Mouse (Mus musculus): ENCODE measurements around the gene Cacna1c. TPM values are rescaled to one million over a fixed set of nuclear protein-coding genes. Genes with fewer than 3 reads are reported as not detected.

Gene Cacna1c
- polyA plus RNA-seq, 1 experiment from 2014 or later: 4.8 TPM

DNA sequence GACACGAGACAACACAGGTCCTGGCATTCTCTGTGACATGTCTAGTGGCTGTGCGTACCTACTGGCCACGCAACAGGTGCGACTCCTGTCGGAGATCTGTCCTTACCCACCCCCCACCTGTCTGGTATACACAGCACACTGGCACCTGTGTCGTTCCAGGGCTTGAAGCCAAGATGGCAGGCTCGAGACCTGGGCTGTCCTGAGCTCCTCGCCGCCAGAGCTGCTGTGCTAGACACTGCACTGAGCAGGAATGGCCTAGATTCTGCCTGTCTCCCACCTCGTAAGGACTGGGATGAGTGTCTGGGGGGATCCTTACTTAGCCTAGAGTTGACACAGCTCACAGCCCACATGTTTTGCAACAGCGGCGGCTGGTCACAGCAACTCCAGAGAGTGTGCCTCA is 29.0 kb upstream of the Cacna1c start:
- Histone ChIP-seq H3K9me3 (ENCODE audit: low read length) (no peaks in the 10 kb centered on the region), H3K4me2 (replicated peaks; ENCODE audit: low read depth, low read length) (no peak overlapping the region), H3K4me3 (ENCODE audit: low read depth, low read length) (no peak overlapping the region), H3K36me3 (ENCODE audit: insufficient read depth, low read length) (no peaks in the 10 kb centered on the region), H3K27me3 (replicated peaks; ENCODE audit: insufficient read depth, low read length) (no peaks in the 10 kb centered on the region), H3K4me1 (ENCODE audit: insufficient read depth, low read depth, low read length) (no peaks in the 10 kb centered on the region), H3K27ac (ENCODE audit: low read length) (no peak overlapping the region), H3K9ac (replicated peaks; ENCODE audit: low read depth) (no peak overlapping the region)
- ATAC-seq (no peak), DNase-seq (ENCODE audit: low spot score) (no peak)
- TF ChIP-seq CTCF (IDR thresholded peaks at IDR 0.05): no peak
- no peak for TF ChIP-seq EP300 (IDR thresholded peaks at IDR 0.05)
- 80% methylated on average over 12 of the region's 12 CpGs for WGBS

DNA sequence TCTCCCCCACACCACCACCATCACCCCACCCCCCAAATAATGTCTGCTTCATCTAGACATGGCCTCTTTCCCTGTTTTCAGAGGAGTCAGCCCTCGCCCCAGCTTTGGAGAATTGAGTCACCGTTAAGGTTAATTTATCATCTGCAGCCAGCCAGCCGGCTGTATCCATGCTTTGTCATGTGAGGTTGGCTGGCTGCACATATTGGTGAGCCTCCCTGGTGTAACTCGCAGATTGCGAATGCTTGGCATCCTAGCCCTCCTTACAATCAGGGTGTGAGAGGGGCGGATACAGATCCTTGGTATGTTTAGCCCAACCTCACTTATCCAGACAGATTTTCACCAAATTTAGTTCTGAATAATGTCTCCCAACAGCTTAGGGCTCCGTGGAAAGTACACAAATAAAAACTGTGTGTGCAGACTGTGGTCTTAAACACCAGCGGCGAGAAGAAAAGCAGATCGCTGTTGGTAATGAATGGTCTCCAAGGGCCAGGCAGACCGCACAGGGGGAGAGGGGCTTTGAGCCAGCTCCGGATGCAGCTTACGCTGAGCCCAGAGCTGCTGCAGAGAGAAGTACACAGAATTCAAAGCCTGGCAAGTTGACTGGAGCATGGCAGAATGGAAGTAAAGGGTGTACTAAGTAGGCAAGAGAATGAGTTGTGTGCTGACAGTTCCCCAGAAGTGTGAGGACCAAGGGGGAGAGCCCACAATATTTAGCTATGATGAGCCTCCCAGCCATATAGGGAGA is 28.4 kb upstream of the Cacna1c start:
- Histone ChIP-seq H3K27ac (ENCODE audit: low read length) (no peak overlapping the region), H3K27me3 (replicated peaks; ENCODE audit: insufficient read depth, low read length) (no peaks in the 10 kb centered on the region), H3K4me2 (replicated peaks; ENCODE audit: low read depth, low read length) (no peak overlapping the region), H3K36me3 (ENCODE audit: insufficient read depth, low read length) (no peaks in the 10 kb centered on the region), H3K9ac (replicated peaks; ENCODE audit: low read depth) (no peak overlapping the region), H3K4me1 (ENCODE audit: insufficient read depth, low read depth, low read length) (no peaks in the 10 kb centered on the region), H3K9me3 (ENCODE audit: low read length) (no peaks in the 10 kb centered on the region), H3K4me3 (ENCODE audit: low read depth, low read length) (no peak overlapping the region)
- ATAC-seq (no peak), DNase-seq (ENCODE audit: low spot score) (no peak)
- 70% methylated on average over 13 of the region's 13 CpGs for WGBS
- TF ChIP-seq EP300 (IDR thresholded peaks at IDR 0.05) (no peak), CTCF (IDR thresholded peaks at IDR 0.05) (no peak)

DNA sequence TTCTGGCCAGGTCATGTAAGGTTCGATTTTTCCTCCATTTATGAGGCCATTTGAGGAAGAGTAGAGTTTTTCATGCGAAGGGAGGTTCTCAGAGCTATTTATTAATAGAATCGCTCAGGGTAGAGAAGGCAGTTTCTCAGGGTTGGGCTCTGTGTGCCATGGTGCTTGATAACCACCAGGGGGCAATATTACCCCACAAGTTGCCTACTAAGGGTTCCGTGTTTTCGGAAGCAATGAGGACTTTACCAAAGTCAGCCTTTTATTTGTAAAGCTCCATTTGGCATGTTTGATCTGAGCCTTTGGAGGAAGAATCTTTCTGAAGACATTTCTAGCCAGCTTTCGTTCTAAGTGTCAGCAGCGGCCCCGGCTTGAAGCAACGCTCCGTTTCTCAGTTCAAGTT is 24.1 kb upstream of the Cacna1c start:
- peak; percentile 79 for ATAC-seq
- H3K9me3 ChIP-seq (ENCODE audit: low read length): no peaks in the 10 kb centered on the region
- H3K4me1 ChIP-seq (ENCODE audit: insufficient read depth, low read depth, low read length): no peaks in the 10 kb centered on the region
- no peak overlapping the region for H3K4me2 ChIP-seq (replicated peaks; ENCODE audit: low read depth, low read length)
- no peaks in the 10 kb centered on the region; the same call in 1 of the 2 replicates for H3K36me3 ChIP-seq (ENCODE audit: insufficient read depth, low read length)
- peak; percentile 80 for DNase-seq (ENCODE audit: low spot score)
- no peak overlapping the region for H3K4me3 ChIP-seq (ENCODE audit: low read depth, low read length)
- H3K27me3 ChIP-seq (replicated peaks; ENCODE audit: insufficient read depth, low read length): no peaks in the 10 kb centered on the region
- no peak overlapping the region for H3K9ac ChIP-seq (replicated peaks; ENCODE audit: low read depth)
- peak; percentile 93 for TF ChIP-seq CTCF (IDR thresholded peaks at IDR 0.05)
- TF ChIP-seq EP300 (IDR thresholded peaks at IDR 0.05): no peak
- 40% methylated on average over 10 of the region's 10 CpGs for WGBS
- H3K27ac ChIP-seq (ENCODE audit: low read length): no peak overlapping the region

DNA sequence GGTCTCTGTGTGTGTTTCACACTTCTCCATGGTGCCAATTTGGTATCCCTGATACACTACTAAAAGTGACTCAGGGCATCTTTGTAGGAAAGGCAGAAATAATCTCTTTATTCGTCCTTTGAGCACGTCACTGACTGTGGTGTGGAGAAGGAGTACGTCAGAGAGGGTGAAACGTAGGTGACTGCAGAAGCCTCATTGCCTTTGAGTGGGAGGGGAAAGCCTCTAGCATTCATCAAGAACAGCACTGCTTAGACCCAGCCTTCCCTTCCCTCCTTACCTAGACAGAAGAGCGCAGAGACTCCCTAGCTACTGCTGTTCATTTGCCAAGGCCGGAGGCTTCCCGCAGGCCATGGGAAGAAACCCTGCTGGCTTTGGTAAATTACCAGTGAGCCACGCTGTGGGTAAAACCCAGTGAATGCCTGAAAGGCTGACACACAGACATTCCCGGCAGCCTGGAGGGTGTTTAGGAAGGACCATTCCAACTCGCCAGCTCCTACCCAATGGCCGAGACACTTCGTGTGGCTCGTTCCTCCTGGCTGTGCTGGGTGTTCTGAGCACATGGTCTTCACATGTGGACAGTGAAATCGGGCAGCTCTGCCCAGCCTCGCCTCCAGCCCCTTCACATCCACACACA is 23.1 kb upstream of the Cacna1c start:
- no peak overlapping the region for H3K4me3 ChIP-seq (ENCODE audit: low read depth, low read length)
- DNase-seq (ENCODE audit: low spot score) (no peak), ATAC-seq (no peak)
- H3K27ac ChIP-seq (ENCODE audit: low read length): no peak overlapping the region
- no peaks in the 10 kb centered on the region for H3K27me3 ChIP-seq (replicated peaks; ENCODE audit: insufficient read depth, low read length)
- no peak overlapping the region for H3K4me2 ChIP-seq (replicated peaks; ENCODE audit: low read depth, low read length)
- WGBS: 84% methylated on average over 15 of the region's 15 CpGs
- H3K36me3 ChIP-seq (ENCODE audit: insufficient read depth, low read length): no peaks in the 10 kb centered on the region; the same call in 1 of the 2 replicates
- no peak overlapping the region for H3K9ac ChIP-seq (replicated peaks; ENCODE audit: low read depth)
- no peaks in the 10 kb centered on the region for H3K9me3 ChIP-seq (ENCODE audit: low read length)
- TF ChIP-seq EP300 (IDR thresholded peaks at IDR 0.05) (no peak), CTCF (IDR thresholded peaks at IDR 0.05) (no peak)
- no peaks in the 10 kb centered on the region for H3K4me1 ChIP-seq (ENCODE audit: insufficient read depth, low read depth, low read length)

DNA sequence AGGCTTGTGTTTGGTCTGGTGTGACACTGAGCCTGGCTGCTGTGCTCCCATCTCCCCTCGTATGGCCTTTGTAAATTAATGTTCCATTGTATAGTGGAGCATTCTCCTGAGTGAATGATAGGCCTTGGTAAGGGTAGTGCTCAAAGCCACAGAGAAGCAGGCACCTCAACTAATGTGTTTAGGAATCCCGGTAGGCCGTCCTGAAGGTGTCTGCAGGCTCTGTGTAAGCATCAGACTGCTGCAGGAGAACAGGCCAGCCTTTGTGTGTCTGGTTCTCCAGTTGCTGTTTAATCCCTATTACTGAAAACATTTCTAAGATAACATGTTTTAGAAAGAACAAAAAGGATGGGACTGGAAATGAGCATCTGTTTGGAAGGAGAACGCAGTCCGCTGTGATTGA is 22.4 kb upstream of the Cacna1c start:
- H3K4me2 ChIP-seq (replicated peaks; ENCODE audit: low read depth, low read length): no peak overlapping the region
- H3K4me3 ChIP-seq (ENCODE audit: low read depth, low read length): no peak overlapping the region
- H3K27me3 ChIP-seq (replicated peaks; ENCODE audit: insufficient read depth, low read length): no peaks in the 10 kb centered on the region
- H3K36me3 ChIP-seq (ENCODE audit: insufficient read depth, low read length): no peaks in the 10 kb centered on the region; the same call in 1 of the 2 replicates
- 94% methylated on average over 5 of the region's 5 CpGs for WGBS
- no peaks in the 10 kb centered on the region for H3K9me3 ChIP-seq (ENCODE audit: low read length)
- H3K27ac ChIP-seq (ENCODE audit: low read length): no peak overlapping the region
- no peak for ATAC-seq
- no peak for DNase-seq (ENCODE audit: low spot score)
- H3K4me1 ChIP-seq (ENCODE audit: insufficient read depth, low read depth, low read length): no peaks in the 10 kb centered on the region
- no peak overlapping the region for H3K9ac ChIP-seq (replicated peaks; ENCODE audit: low read depth)
- no peak for TF ChIP-seq CTCF (IDR thresholded peaks at IDR 0.05)
- TF ChIP-seq EP300 (IDR thresholded peaks at IDR 0.05): no peak

DNA sequence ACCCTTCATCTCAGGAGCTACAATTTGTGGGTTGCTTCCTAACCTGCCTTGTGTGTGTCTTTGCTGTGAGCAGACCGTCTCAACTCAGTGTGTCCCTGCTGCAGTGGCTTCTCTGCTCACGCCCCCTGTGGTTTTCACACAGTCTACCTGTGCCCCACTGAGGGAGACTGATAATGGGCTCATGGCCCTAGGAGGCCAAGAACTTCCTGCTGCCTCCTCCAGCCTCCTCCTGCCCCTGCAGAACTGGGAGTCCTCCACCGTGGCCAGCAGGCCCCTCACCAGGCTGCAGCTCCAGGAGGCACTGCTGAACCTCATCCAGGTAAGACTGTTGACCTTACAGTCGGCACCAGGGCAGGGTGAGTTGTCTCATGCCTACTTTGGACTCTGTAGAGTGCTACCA is 21.4 kb upstream of the Cacna1c start:
- Histone ChIP-seq H3K9me3 (ENCODE audit: low read length) (no peaks in the 10 kb centered on the region), H3K27me3 (replicated peaks; ENCODE audit: insufficient read depth, low read length) (no peaks in the 10 kb centered on the region), H3K4me3 (ENCODE audit: low read depth, low read length) (no peak overlapping the region), H3K4me1 (ENCODE audit: insufficient read depth, low read depth, low read length) (no peaks in the 10 kb centered on the region), H3K9ac (replicated peaks; ENCODE audit: low read depth) (no peak overlapping the region), H3K27ac (ENCODE audit: low read length) (no peak overlapping the region), H3K36me3 (ENCODE audit: insufficient read depth, low read length) (no peaks in the 10 kb centered on the region; the same call in 1 of the 2 replicates), H3K4me2 (replicated peaks; ENCODE audit: low read depth, low read length) (no peak overlapping the region)
- no peak for TF ChIP-seq CTCF (IDR thresholded peaks at IDR 0.05)
- TF ChIP-seq EP300 (IDR thresholded peaks at IDR 0.05): no peak
- ATAC-seq: no peak
- DNase-seq (ENCODE audit: low spot score): no peak
- 53% methylated on average over 4 of the region's 4 CpGs for WGBS

All from lung, postnatal 0 days (tissue).